Mouse (Mus musculus): ENCODE measurements around the gene Hs6st3.
A peak's percentile ranks its signal among the peaks of the same experiment; 100 is the strongest.

DNA sequence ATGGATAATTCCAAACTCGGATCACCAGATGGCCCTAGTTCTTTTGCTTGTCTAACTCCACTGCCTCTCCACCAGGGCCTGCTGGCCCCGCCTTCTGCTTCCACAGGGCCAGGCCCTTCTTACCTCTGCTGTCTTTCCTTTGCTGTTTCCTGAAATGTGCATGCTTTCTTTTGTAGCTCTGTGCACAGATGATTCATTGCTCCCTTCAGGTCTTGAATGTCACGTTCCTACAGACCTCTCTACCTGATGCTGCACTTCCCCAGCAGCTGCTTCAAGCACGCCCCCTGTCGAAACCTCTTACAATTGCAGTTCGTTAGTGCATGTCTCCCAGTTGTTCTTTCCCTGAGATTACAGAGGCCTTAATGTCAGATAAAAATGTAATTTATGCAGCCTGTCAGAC, 682.4 kb downstream of the Hs6st3 start:
- TF ChIP-seq POLR2A (IDR thresholded peaks at IDR 0.05; ENCODE audit: borderline replicate concordance, insufficient read depth, low read length) = no peak
- TF ChIP-seq CTCF (IDR thresholded peaks at IDR 0.05; ENCODE audit: borderline replicate concordance, insufficient read depth, low read depth, low read length) = peak; percentile 26; the same call in 1 of the 2 replicates
